Mouse (Mus musculus): Measurements from ENCODE around the gene Cyb5r4. TPM values are rescaled to one million over a fixed set of nuclear protein-coding genes. Genes with fewer than 3 reads are reported as not detected.
"Not testable (repeated sequence)": the region's sequence is repeated elsewhere in the genome, so short reads cannot be mapped to it uniquely, and the experiment has no call there.

Cyb5r4 gene
- 29.3 and 34.4 TPM in 2 replicates for polyA plus RNA-seq (2012; rRNA removed)

- DNase-seq (ENCODE audit: low spot score), result peak; percentile 91
These were observed at the start of gene Cyb5r4 for GRCm38 (mm10) chr9:87021778-87022523. Gene Cyb5r4 (plus strand): TSS chr9:87022014.

DNA sequence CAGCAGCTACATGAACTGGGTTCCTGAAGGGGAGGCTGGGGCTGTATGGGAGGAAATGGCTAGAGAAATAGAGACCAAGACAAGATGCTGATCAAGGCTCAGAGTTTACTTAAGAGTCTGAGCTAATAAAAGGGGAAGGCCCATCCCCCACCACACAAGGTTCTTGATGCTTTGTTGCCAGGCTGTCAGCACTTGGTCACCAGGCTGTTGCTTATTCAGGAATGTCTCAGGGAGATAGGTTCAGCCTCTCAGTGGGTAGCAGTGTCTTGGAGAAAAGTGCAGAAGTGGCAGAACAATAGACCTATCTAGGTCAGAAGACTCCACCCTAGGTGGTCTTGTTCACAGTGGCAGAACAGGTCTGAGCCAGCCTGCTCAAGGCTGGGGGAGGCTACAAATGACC lies 49.3 kb upstream of the Cyb5r4 start:
- not testable (repeated sequence) for DNase-seq (ENCODE audit: low spot score)

DNA sequence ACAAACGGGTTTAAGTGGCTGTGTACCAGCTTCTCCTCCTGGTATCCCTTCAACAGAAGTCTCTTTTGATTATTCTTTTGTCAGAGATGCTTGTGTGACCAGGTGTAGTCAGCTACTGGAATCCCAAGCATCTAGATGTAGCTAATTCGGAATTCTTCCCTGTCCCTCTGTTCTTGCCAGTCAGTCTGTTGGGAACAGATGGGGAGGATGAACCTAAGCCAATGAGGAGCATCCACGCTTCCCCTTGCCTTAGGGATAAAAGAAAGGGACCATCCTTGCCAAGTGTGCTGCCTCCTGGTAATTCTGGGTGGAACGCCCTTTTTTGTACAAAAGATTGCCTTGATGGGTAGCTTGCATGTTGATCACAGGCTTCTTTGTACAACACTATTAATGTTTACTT lies 48.3 kb upstream of the Cyb5r4 start:
- DNase-seq (ENCODE audit: low spot score), result no peak

DNA sequence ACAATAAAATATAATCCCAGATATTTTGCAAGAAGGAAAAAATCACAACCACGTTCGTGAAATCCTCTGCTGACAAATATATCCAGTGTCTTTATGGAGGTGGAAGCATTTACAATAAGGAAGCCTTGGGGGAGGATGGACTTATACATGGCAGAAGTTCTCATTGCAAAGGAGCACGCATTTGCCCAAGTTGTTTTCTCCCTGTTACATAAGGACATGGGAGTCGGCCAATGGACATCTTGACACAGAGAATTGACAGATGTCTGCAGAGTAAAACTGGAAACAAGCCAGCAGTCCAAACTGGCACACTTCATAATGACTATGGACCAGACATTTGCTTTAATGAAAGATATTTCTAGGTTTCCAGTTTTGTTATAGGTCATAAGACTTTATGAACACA lies 44.9 kb upstream of the Cyb5r4 start:
- no peak for DNase-seq (ENCODE audit: low spot score)

DNA sequence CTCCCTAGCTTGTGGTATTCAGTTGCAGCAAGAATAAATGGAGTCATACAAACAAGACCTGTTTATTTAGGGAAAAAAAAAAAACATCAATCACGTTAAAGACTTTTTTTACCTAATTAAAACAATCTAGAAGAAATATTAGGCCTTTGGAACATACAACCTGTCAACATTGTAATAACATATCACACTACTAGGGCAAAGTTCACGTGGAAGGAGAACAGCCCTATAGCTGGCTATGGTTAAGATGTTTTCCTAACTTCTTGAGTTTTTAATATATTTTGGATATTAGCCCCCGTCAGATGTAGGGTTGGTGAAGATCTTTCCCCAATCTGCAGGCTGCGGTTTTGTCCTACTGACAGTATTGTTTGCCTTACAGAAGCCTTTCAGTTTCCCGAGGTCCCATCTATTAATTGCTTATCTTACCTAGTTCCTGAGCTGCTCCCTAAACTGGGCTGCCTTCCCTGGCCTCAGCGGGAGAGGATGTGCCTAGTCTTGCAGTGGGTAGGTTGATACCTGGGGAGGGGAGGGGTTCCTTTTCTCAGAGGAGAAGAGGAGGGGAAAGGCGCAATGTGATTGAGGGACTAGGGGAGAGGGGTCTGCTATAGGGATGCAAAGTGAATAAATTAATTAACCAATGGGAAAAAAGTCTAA lies 43.4 kb upstream of the Cyb5r4 start:
- DNase-seq (ENCODE audit: low spot score), result no peak

- no peak for DNase-seq (ENCODE audit: low spot score)
These were observed 41.8 kb upstream of the Cyb5r4 start for GRCm38 (mm10) chr9:86980048-86980447.

DNA sequence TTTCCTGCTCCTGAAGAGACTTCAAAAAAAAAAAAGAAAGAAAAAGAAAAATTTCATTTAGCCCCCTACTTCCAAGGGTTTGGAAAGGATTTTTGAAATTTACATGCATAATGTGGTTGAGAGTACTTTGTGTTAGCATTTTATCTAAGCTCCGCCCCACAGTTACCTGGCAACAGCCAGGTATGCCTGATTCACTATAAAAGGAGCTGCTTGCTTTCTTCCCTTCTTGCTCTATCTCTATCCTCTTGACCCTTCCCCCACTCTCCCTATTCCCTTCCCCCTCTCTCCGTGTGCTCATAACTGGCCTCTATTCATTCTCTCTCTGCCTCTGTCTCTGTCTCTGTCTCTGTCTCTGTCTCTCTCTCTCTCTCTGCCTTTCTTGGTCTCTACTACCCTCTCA lies 40.9 kb upstream of the Cyb5r4 start:
- no peak for DNase-seq (ENCODE audit: low spot score)

GRCm38 (mm10) chr9:86981551-86981950 lies 40.3 kb upstream of the Cyb5r4 start:
- no peak for DNase-seq (ENCODE audit: low spot score)

DNA sequence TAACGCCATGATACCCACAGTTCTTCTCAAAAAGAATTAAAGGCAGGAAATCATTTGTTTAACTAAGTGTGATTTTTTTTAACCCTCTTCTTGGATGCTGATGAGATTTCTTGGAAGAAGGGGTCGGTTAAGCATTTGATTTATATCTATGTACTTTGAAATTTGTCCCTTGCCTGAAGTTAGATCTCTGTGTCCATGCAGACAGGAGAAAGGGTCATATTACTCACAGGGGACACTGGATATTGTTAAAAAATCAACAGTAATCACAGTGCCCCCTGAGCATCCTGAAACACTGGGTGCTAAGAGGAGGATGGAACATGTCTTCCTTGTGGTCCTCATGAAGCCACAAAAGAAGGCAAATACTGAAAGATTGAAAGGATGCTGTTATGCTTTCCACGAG lies 37.2 kb upstream of the Cyb5r4 start:
- no peak for DNase-seq (ENCODE audit: low spot score)

GRCm38 (mm10) chr9:86985105-86985504 lies 36.7 kb upstream of the Cyb5r4 start:
- DNase-seq (ENCODE audit: low spot score), result no peak

DNA sequence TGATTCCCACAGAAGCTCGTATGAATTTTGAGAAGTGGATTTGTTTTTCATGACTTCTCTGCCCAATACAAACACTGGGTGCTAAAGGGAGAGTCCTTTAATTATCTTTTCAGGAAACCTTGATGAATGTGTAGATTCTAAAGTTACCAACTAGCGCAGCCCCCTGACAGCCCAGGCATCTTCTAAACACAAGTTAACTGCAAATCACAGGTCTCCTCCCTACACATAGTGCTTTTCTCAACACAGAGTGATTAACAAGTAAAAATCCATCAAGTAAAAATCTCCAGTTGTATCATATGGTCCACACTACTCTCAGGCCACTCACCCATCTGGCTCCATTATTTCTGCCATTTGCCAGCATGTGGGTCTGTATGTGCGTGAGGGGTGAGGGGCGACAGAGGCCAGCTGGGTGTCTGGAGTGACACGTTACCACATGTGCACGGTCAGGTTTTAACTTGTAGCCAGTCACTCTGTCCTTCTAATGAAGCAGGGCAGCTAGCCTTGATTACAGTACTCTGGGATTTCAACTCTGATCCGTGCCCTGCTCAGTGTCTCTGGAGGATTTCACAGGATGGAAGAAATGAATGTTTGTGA lies 35.0 kb upstream of the Cyb5r4 start:
- no peak for DNase-seq (ENCODE audit: low spot score)

DNA sequence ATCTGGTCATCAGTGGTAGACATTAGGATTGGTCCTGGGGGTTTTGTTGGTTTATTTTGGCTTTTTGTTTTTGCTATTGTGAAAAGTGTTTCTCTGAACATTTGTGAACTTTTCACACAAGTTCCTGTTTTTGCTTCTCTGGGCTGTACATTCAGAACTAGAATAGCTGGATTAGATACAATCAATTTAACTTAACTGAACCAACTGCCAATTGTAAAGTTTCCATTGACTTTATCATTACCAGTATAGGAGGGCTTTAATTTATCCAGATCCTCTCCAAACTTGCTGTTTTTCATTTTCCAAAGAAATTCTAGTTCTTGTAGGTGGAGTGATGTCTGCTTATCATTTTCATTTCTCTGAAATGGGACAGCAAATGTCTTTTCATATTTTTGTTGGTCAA lies 32.0 kb upstream of the Cyb5r4 start:
- DNase-seq (ENCODE audit: low spot score), result no peak

DNA sequence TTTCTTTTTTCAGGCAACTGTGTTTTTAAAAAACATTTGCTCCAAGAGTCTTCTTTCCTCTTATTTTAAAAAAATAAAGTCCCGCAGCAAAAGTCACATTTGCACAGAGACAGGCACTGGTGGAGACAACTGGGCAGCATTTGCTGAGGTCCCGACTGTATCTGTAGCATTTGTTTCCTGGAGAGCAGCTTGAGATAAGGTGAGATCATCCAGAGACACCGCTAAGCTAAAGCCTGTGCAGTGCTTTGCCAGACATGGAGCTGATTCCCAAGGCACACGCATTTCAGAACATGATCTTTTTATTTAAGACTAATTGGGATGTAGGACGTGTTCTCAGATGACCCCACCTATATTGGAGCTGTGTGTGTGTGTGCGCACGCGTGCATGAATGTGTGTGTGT lies 30.1 kb upstream of the Cyb5r4 start:
- no peak for DNase-seq (ENCODE audit: low spot score)

- DNase-seq (ENCODE audit: low spot score), result no peak
These were observed 24.6 kb upstream of the Cyb5r4 start for GRCm38 (mm10) chr9:86997046-86997691.

DNA sequence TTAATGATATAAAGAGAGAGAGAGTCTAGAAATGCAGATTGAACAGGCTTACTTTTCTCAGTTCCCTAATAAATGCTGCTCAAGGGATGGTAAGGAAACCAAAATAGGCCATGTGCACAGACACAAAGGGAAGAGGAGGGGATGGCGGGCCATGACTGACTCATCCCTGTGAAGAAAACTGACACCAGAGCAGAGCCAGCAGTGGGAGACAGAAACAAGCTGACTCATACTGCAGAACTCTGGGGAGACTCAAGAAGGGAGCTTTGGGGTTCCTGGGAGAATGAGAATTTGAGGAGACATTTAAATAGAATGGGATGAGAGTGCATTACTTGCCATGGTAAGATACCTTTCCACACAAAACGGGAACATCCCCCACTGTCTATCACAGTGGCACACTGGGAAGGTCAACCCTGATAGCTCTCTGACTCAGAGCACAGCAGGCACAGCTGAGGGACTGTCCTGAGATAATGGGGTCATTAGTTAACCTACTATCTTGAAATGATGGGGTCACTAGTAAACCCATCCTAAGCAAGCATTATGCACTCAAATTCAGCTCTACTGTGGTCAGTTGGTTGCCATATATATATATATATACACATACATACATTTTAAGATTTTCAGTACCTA lies 21.7 kb upstream of the Cyb5r4 start:
- DNase-seq (ENCODE audit: low spot score), result no peak

DNA sequence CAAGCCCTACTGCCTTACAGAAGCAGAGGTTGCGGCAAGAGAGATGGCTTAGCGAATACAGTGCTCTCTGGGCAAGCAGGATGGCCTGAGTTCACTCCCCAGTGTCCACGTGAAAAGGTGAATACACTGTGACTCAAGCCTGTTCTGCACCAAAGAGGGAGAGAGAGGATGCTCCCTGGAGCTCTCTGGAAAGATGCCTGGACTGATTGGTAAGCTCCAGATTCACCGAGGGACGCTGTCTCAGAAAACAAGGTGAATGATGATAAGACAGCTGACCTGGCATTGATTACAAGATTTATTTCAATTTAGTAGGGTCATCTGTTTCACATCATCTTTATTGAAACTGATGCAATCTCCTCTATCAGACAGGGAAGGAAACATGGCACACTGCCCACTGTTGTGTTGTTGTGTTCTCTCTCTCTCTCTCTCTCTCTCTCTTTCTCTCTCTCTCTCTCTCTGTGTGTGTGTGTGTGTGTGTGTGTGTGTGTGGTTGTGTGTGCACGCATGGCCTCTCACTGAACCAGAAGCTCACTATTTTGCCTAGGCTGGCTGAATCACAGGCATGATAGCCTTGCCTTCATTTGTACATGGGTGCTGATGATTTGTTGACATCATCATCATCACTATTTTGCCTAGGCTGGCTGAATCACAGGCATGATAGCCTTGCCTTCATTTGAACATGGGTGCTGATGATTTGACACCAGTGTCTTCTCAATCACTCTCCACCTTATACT lies 16.9 kb upstream of the Cyb5r4 start:
- DNase-seq (ENCODE audit: low spot score), result no peak

DNA sequence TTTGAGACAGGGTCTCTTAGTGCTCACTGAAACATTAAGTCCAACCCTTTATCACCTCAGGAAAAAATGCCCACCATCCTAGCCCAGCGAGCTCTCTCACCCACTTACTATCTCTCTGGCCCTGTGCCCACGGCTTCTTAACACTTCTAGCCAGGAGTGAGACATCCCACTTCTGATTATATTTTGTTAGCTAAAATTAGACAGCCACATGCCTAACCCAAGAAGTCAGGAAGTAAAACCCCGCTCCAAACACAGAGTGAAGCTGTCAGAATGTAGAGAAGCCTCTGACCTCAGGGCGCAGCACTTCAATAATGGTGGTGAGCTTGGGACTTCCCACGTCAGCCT lies 16.4 kb upstream of the Cyb5r4 start:
- DNase-seq (ENCODE audit: low spot score), result no peak

GRCm38 (mm10) chr9:87008507-87008906 lies 13.3 kb upstream of the Cyb5r4 start:
- no peak for DNase-seq (ENCODE audit: low spot score)

DNA sequence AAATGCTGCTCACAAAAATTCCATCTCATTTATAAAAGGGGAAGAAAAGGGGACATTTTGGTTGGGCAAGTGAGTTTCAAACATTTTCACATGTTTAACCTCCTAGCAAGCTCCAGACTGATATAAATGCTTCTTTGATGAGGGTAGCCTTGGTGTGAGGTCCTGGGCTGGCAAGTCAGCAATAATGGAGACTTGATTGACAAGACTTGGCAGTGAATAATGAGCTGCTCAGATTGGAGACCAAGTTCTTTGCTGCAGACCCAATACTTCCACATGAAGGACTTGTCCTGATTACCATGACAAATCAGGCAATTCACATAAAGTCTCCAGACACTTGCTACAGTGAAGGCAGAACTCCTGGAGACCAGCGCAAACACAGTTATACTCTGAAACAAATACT lies 12.9 kb upstream of the Cyb5r4 start:
- no peak for DNase-seq (ENCODE audit: low spot score)

- no peak for DNase-seq (ENCODE audit: low spot score)
These were observed 6.4 kb upstream of the Cyb5r4 start, which contains the start of gene Ripply2 for GRCm38 (mm10) chr9:87015288-87015937. Gene Ripply2 (plus strand): TSS chr9:87015537.

DNA sequence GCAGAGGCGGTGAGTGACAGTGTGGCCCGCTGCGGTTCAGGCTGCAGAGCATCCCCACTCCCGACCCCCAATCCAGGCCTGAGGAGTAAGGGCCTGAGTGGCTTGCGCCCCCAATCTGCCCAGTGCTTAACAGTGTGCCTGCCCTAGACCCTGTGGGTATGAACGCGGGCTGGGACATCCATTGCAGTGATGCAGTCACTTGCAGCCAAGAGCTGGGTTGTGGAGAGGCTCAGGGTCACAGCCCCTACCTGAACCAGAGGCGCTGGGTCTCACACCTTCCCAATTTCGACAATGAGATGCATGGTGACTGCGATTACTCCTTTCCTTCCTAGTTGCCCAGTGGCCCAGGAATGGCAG lies 5.9 kb upstream of the Cyb5r4 start:
- no peak for DNase-seq (ENCODE audit: low spot score)
